Mouse (Mus musculus) limb, embryonic 12.5 days (tissue): ENCODE measurements around the gene Lrrc46. TPM values are rescaled to one million over a fixed set of nuclear protein-coding genes. Genes with fewer than 3 reads are reported as not detected.

Source experiments
- ATAC-seq: fragments of 200-750 bp; cut with Nextera tagmentation; 2 replicates; pipeline ENCODE4 v1.8.0; 2017; ENCODE audit warnings: low read depth, moderate TSS enrichment; ENCODE audit not compliant: insufficient number of reproducible peaks, insufficient read depth, low FRiP score, low TSS enrichment
- H3K27ac ChIP-seq: fragments of 300-500 bp; sonication (generic); 2 replicates; pipeline ENCODE4 v1.5.1; 2016; ENCODE audit warnings: mild to moderate bottlenecking, moderate library complexity
- H3K27me3 ChIP-seq: fragments of 300-500 bp; sonication (generic); 2 replicates; pipeline ENCODE4 v1.6.1; 2016; ENCODE audit warnings: mild to moderate bottlenecking, moderate library complexity
- H3K36me3 ChIP-seq: fragments of 300-500 bp; sonication (generic); 2 replicates; pipeline ENCODE4 v1.6.1; 2016; ENCODE audit warnings: mild to moderate bottlenecking, moderate library complexity
- H3K4me1 ChIP-seq: fragments of 300-500 bp; sonication (generic); replicated peaks from 2 replicates; pipeline ENCODE4 v1.6.1; 2016
- H3K4me2 ChIP-seq: fragments of 300-500 bp; sonication (generic); 2 replicates; pipeline ENCODE4 v1.6.1; 2016; ENCODE audit warnings: mild to moderate bottlenecking, moderate library complexity
- H3K4me3 ChIP-seq: fragments of 300-500 bp; sonication (generic); replicated peaks from 2 replicates; pipeline ENCODE4 v1.5.1; 2016; ENCODE audit warnings: mild to moderate bottlenecking
- H3K9ac ChIP-seq: fragments of 300-500 bp; sonication (generic); replicated peaks from 2 replicates; pipeline ENCODE4 v1.6.1; 2016; ENCODE audit warnings: mild to moderate bottlenecking, moderate library complexity
- H3K9me3 ChIP-seq: fragments of 300-500 bp; sonication (generic); 2 replicates; pipeline ENCODE4 v1.6.1; 2016; ENCODE audit warnings: mild to moderate bottlenecking, moderate library complexity
- whole genome bisulfite sequencing: fragments of 180-500 bp; shearing (Covaris S2); methylation state at CpG from one replicate; pipeline ENCODE4 v1.1.7; 2016; 5-methylcytosine and 5-hydroxymethylcytosine counted together
- polyA plus RNA-seq: library from polyadenylated mRNA; unstranded; fragments of >200 nt; fragmentation: Nextera tagmentation; extraction: Ambion mirVana; gene quantifications from 2 replicates; pipeline ENCODE4 v1.2.1, GENCODE M21; 2016

Gene Lrrc46
- polyA plus RNA-seq, 1 experiment from 2014 or later = 1.0 TPM

DNA sequence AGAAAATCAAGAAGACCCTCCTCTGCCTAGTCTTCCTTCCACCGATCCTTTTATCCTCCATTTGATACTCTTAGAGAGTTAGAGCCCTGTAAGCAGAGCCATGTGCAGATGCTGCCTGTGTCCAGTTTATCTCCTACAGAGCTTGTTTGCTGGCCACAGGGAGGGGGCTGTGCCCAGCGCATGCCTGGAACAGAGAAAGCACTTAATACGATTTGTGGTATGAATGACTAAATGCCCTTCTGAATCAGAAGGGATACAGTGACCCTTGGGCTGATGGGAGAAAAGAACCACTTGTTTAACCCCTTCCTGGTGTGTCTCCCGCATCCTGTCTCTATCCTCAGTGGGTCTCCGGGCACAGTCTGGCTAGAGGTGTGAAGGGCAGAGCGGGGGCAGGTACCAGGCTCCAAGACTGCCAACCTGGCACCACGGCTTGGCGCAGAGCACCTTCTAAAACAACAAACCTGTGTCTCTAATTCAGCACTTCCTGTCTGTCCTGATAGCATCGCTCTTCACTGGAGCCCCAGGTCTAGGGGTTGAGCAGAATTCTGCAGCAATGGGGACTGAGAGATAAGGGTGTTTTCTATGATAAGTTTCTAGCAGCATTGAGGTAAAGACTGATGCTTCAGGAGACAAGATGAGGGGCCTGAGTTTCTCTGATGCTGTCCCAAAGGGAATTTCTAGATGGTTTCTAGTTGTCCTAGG, 34.0 kb downstream of the Lrrc46 start:
- no peak for ATAC-seq
- no peak overlapping the region for H3K4me2 ChIP-seq
- no peaks in the 10 kb centered on the region for H3K9me3 ChIP-seq
- H3K36me3 ChIP-seq = no peaks in the 10 kb centered on the region
- H3K27me3 ChIP-seq = peaks cover 42% of the 10 kb centered on the region
- no peak overlapping the region for H3K9ac ChIP-seq
- peaks cover 12% of the 10 kb centered on the region for H3K4me1 ChIP-seq
- no peak overlapping the region for H3K27ac ChIP-seq
- no peak overlapping the region for H3K4me3 ChIP-seq
- WGBS = 69% methylated on average over 9 of the region's 9 CpGs

DNA sequence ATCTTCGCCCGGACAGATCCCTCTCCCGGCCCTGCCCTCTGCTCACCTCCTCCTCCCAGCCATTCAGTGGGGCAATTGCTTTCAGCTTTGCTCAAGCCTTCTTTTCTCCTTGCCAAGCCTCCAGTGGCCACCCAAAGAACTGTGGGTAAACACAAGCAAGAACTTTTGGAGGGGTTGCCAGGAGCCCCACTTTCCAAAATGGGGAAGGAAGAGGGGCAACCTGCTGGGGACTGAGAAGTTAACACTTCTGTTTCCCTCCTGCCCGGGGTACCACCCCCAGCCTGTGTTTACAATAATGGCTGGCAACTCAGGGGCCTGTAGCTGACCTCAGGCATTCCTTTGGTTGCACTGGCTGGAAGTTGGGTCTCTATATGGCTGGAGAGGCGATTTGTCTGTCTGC, 38.0 kb downstream of the Lrrc46 start:
- 41% methylated on average over 5 of the region's 5 CpGs for WGBS
- no peaks in the 10 kb centered on the region for H3K9me3 ChIP-seq
- ATAC-seq = no peak
- H3K9ac ChIP-seq = no peak overlapping the region
- H3K27me3 ChIP-seq = peaks cover 38% of the 10 kb centered on the region
- H3K36me3 ChIP-seq = no peaks in the 10 kb centered on the region
- H3K4me2 ChIP-seq = no peak overlapping the region
- no peak overlapping the region for H3K27ac ChIP-seq
- no peak overlapping the region for H3K4me3 ChIP-seq
- peaks cover 7% of the 10 kb centered on the region for H3K4me1 ChIP-seq

DNA sequence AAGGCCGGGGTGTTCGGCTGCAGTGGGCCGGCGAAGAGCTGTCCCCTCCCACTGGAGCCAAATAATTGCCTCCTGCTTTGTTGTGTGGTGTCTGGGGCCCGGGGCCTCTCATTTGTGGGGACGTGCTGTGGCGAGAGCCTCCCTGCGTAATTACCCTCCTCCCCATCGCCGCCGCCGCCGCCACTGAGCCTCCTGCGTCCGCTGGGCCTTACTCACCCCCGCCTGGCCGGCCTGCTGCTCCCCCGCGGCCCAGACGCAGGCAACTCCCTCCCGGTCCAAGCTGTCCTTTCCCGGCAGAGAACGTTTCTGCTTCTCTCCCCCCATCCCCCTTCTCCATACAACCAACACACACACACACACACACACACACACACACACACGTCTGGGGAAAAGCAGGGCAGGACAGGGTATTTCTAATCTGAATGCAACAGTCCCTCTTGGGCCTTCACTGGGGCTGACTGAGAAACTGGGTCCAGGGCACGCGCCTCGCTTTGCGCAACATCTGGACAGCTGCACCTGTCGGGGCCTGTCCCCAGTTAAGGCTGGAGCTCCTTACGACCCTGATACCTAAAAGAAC, 43.7 kb downstream of the Lrrc46 start:
- peak overlapping the region; percentile 66 for H3K4me2 ChIP-seq
- peak overlapping the region; percentile 37 for H3K4me3 ChIP-seq
- H3K9me3 ChIP-seq = no peaks in the 10 kb centered on the region
- H3K9ac ChIP-seq = peak overlapping the region; percentile 60
- H3K27ac ChIP-seq = peak overlapping the region; percentile 30; the same call in 1 of the 2 replicates
- H3K36me3 ChIP-seq = no peaks in the 10 kb centered on the region
- H3K27me3 ChIP-seq = peaks cover 59% of the 10 kb centered on the region
- peak; percentile 32; the same call in 1 of the 2 replicates for ATAC-seq
- 2% methylated on average over 30 of the region's 30 CpGs for WGBS
- H3K4me1 ChIP-seq = peaks cover 16% of the 10 kb centered on the region

DNA sequence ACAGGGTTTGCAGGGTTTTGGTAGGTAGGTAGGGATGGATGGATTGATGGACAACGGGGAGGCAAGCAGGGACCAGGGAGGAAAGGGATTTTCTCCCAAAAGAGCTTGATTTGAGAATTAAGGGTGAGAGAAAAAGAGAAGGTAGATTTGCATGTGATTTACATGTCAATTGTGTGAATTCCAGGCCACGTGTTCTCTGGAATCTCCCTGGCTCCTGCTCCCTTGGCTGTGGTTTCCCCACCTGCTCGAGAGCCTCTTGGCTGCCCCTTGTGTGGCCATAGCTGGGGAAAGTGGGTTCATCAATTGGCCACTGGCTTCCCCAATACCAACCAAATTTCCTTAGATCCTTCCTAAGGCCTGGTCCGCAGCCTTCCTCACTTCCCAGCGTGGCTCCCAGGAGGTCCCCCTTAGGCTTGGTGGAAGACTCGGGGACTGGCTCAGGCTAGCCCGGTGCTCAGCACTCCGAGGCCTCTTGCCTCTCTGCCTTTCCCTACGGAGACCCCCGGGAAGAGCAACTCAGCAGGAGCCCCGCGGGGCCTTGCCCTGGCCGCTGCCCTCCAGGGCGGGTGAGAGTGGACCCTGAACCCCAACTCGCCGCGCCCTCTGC, 44.3 kb downstream of the Lrrc46 start:
- H3K27ac ChIP-seq = 0 out of 2 replicates have a peak overlapping the region, but pooled peaks have one; percentile 30
- ATAC-seq = no peak
- H3K9ac ChIP-seq = peak overlapping the region; percentile 60
- H3K4me1 ChIP-seq = peaks cover 16% of the 10 kb centered on the region
- WGBS = 14% methylated on average over 17 of the region's 17 CpGs
- H3K4me3 ChIP-seq = peak overlapping the region; percentile 37
- peak overlapping the region; percentile 66 for H3K4me2 ChIP-seq
- H3K9me3 ChIP-seq = no peaks in the 10 kb centered on the region
- H3K27me3 ChIP-seq = peaks cover 62% of the 10 kb centered on the region
- H3K36me3 ChIP-seq = no peaks in the 10 kb centered on the region

DNA sequence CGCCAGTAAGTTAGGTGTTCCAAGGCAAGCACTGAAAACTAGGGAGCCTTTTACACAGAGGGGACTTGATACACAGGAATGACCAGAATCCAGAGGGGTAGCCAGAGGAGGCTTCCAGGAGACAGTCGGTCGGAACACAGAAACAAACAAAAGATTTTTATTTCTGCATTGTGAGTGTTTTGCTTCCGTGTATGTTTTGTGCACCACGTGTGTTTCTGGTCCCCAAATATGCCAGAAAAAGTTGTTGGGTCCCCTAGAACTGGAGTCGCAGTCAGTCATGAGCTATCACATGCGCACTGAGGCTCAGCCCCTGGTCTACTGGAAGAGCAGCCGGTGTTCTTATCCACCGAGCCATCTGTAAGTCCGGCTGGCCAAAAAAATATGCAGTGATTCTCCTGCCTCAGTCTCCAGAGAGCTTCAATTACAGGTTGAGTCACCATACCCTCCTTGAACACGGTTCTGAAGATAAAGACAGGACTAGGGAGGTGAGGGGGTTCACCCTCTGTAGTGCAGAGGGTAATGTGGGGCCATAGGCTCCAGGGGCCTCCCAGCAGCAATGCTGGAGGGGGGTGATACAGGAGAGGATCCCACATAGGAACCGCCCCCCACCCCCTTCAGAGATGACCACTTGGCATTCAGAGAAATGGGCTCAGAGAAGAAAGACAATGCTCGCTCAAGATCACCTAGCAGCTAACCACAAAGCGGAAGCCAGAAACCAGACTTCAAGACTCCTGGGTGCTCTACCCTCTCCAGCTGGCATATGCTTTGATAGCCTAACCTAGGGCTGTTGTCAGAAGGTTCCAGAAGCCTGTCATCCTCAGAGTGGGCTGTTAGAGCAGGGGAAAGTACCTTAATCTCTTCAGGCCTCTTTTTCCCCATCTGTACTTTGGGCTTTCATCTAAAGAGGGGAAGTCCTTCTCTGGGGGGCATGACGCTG, 45.1 kb downstream of the Lrrc46 start:
- no peaks in the 10 kb centered on the region for H3K9me3 ChIP-seq
- H3K27ac ChIP-seq = no peak overlapping the region
- no peak for ATAC-seq
- peaks cover 16% of the 10 kb centered on the region for H3K4me1 ChIP-seq
- WGBS = 83% methylated on average over 15 of the region's 15 CpGs
- no peak overlapping the region for H3K4me3 ChIP-seq
- H3K9ac ChIP-seq = no peak overlapping the region
- H3K4me2 ChIP-seq = no peak overlapping the region
- H3K36me3 ChIP-seq = no peaks in the 10 kb centered on the region
- H3K27me3 ChIP-seq = peaks cover 62% of the 10 kb centered on the region

DNA sequence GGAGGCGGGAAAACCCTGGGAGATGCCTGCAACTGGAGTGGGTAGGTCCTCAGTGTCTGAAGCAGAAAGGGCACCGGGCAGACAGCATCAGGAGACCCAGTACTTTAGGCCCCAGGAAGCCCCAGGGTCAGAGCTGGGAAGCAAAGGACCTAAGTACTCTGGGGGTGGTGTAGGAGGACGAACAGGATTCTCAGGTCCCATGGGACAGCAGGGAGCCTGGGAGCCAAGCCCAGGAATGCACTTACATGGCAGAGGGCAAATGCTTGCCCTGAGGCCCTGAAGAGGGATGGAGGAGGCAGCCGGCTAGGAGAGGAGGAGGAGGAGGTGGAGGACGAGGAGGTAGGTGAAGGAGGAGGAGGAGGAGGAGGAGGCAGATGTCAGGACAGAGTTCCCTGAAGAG, 46.2 kb downstream of the Lrrc46 start:
- no peaks in the 10 kb centered on the region for H3K9me3 ChIP-seq
- no peak for ATAC-seq
- 19% methylated on average over 5 of the region's 5 CpGs for WGBS
- 0 out of 2 replicates have a peak overlapping the region, but pooled peaks have one; percentile 18 for H3K9ac ChIP-seq
- H3K4me1 ChIP-seq = peaks cover 16% of the 10 kb centered on the region
- no peaks in the 10 kb centered on the region for H3K36me3 ChIP-seq
- H3K4me3 ChIP-seq = no peak overlapping the region
- no peak overlapping the region for H3K27ac ChIP-seq
- H3K4me2 ChIP-seq = no peak overlapping the region
- peaks cover 58% of the 10 kb centered on the region for H3K27me3 ChIP-seq

DNA sequence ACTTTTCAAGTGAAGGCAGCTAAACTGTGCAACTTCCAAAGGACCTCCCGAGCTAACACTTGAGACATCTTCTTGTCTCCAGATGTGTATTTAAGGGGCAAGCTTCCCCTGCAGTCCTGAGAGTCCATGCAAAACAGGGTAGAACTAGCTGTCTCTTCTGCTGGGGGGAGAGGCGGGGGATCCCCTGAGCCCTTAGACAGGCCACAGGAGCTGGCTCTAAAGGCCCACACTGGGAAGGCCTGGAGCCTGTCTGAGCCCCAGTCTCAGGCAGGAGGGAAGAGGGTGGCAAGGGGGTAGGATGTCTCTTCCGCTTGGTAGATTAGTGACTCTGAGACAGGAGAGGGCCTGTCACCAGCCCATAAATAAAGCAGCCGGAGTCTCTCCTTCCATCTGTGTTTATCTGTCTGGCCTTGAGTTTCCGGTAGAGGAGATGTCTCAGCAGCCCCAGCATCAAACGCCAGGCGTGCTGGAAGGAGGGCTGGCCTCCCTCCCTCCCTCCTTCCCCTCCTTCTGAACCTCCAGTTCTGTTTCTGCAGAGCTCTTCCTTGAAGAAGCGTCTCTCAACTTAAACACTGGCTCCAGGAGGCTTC, 48.4 kb downstream of the Lrrc46 start:
- WGBS = 23% methylated on average over 8 of the region's 8 CpGs

DNA sequence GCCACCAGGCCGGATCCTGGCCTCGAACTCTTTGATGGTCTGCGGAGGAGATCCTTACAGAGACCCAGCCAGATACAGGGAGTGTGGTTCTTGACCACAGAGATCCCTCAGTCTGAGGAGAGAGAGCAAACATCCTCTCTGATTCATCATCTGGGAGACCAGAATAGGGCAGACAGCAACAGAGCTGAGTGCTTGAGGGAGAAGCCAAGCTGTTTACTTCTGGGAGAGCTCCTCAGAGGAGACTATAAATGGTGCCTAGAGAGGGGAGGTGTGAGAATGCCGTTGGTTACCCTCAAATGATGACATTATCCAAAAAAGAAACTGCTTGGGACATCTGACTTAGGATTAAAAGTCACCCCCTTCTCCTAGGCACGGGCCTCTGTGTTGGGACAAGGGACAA, 49.7 kb downstream of the Lrrc46 start:
- Histone ChIP-seq H3K4me3 (no peak overlapping the region), H3K9me3 (no peaks in the 10 kb centered on the region), H3K9ac (no peak overlapping the region), H3K27ac (no peak overlapping the region), H3K36me3 (no peaks in the 10 kb centered on the region), H3K27me3 (peaks cover 55% of the 10 kb centered on the region), H3K4me1 (peaks cover 28% of the 10 kb centered on the region), H3K4me2 (no peak overlapping the region)
- no peak for ATAC-seq
- 69% methylated on average over 5 of the region's 5 CpGs for WGBS

More for the DNA sequence above, 48.4 kb downstream of the Lrrc46 start:
- H3K4me3 ChIP-seq = no peak overlapping the region
- no peak overlapping the region for H3K4me2 ChIP-seq
- no peaks in the 10 kb centered on the region for H3K9me3 ChIP-seq
- ATAC-seq = no peak
- H3K9ac ChIP-seq = no peak overlapping the region
- peaks cover 24% of the 10 kb centered on the region for H3K4me1 ChIP-seq
- H3K36me3 ChIP-seq = no peaks in the 10 kb centered on the region
- no peak overlapping the region for H3K27ac ChIP-seq
- H3K27me3 ChIP-seq = peaks cover 54% of the 10 kb centered on the region

DNA sequence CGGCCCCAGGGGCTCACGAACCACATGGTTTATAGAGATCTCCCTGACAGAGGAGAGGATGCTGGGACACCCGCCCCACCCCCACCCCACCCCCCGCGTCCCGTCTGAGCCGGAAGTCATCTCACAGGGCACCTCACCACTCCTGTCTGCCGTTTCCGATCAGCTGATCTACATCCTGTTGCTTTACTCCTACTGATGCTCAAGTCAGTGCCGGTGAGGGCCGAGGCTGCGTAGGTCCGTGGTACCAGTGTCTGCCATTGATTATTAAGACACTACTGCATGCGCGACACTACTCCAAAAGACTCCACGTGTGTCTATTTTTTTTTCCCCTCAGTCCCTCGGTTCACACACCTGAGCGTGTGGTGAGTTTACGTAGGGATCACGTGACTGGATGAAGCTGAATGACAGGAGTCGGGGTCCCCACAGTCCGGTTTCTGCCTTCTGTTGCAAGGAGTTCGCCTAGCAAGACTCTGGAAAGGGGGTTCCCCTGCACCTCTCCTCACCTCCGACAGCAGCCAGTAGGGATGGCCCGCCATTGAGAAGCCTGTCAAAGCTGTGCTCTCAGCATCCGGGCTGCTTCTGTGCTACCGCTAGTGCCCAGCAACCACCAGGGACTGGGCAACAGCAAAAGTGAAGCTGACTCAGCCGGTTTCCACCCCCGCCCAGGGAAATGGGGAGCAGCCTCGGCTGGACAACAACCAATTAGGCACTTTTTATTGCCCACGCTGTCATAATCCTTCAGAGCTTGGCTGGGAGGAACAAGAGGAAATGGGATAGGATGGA, 53.1 kb downstream of the Lrrc46 start:
- no peaks in the 10 kb centered on the region for H3K9me3 ChIP-seq
- no peak overlapping the region for H3K27ac ChIP-seq
- no peaks in the 10 kb centered on the region for H3K36me3 ChIP-seq
- peak overlapping the region; percentile 28 for H3K4me3 ChIP-seq
- H3K4me2 ChIP-seq = peak overlapping the region; percentile 61
- H3K27me3 ChIP-seq = peaks cover 36% of the 10 kb centered on the region
- H3K4me1 ChIP-seq = peaks cover 48% of the 10 kb centered on the region
- no peak overlapping the region for H3K9ac ChIP-seq
- 4% methylated on average over 31 of the region's 31 CpGs for WGBS
- no peak for ATAC-seq

DNA sequence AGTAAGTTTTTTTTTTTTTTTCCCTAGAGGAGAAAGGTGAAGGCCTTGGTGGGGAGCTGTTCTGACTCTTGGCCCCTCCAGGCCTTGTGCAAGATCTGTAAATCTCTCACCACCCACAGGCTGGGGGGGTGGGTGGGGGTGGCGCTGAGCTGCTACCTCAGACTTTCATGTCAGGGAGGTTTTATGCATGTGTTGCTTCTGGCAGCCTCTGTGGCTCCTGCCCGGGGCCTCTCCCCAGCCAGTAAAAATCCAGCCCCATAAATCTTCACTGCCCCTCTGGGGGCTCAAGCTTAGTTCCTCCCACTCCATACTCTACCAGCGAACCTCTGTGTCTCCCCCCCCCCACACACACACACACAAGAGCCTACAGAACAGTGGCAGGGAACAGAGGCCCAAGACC, 54.7 kb downstream of the Lrrc46 start:
- Histone ChIP-seq H3K4me3 (no peak overlapping the region), H3K4me1 (peaks cover 46% of the 10 kb centered on the region), H3K27ac (peak overlapping the region; percentile 66; the same call in 1 of the 2 replicates), H3K4me2 (peak overlapping the region; percentile 41), H3K9me3 (no peaks in the 10 kb centered on the region), H3K27me3 (peaks cover 23% of the 10 kb centered on the region), H3K9ac (peak overlapping the region; percentile 40; the same call in 1 of the 2 replicates), H3K36me3 (no peaks in the 10 kb centered on the region)
- ATAC-seq = peak; percentile 24; the same call in 1 of the 2 replicates
- 0% methylated on average over 3 of the region's 3 CpGs for WGBS
